ENCODE assay signal across 20 mouse cellular contexts in genomic region chr9:62154551-62154950, GRCm38 (mm10). TPM values are rescaled to one million over a fixed set of nuclear protein-coding genes. Genes with fewer than 3 reads are reported as not detected.
DNase-seq lines count a peak whose midpoint lies in the region; TF ChIP-seq lines count a peak whose summit lies in the region.
"Had no signal": no experiment of that assay in that cellular context is flagged by ENCODE, and none has a peak within 500 bp of the region (broad histone marks: within the 10 kb centered on the region; RNA-seq: fewer than 3 reads in every experiment).

No protein-coding gene starts in this region.

- no peak overlapping the region for H3K4me3 ChIP-seq in layer of hippocampus, adult 2 months
- H3K4me3 ChIP-seq: forebrain, embryonic 10.5 days; heart, embryonic 15.5 days; hindbrain, embryonic 15.5 days; liver, embryonic 13.5 days had no signal

- intact Hi-C loops in heart, postnatal 10 days (cut with DNase I) = no loop called here

- TF ChIP-seq CTCF in layer of hippocampus, adult 2 months (conservative IDR thresholded peaks at IDR 0.05) = no peak

- H3K27ac ChIP-seq in layer of hippocampus, adult 2 months = no peak overlapping the region
- H3K27ac ChIP-seq: heart, embryonic 15.5 days; hindbrain, embryonic 15.5 days; liver, embryonic 13.5 days; macrophage had no signal

- DNase-seq in cerebellum, adult 11-12 months = peak; percentile 51
- no peak for DNase-seq in cerebellum, adult 9-10 months
- DNase-seq in heart, postnatal 4 days = peak; percentile 17
- DNase-seq in heart, postnatal 10 days = no peak
- DNase-seq in lung, postnatal 10 days = peak; percentile 10
- DNase-seq in lung, postnatal 36 days = no peak
- DNase-seq in cerebellum, postnatal 25 days = peak; percentile 41 to 43
- no peak for DNase-seq in layer of hippocampus, adult 2 months (ENCODE audit: low spot score in 2 of 2)
- DNase-seq: adrenal gland, adult 8-10 months; kidney, adult 9 months; kidney, postnatal 14 days; layer of hippocampus, postnatal 36 days; liver, embryonic 13.5 days; lung, adult 2 months; right cerebral cortex, postnatal 25 days; thymus, postnatal 14 days had no signal

RNA-seq across cellular contexts. Expression of gene Glce, which starts 32.1 kb away (rescaled TPM):
- total RNA-seq in heart, postnatal 4 days (2021) = 10 to 100 TPM; 11.3 to 14.4 TPM
- total RNA-seq in heart, postnatal 10 days (2021) = 10 to 100 TPM; 14.6 to 15.3 TPM
- total RNA-seq in layer of hippocampus, adult 2 months (2021) = 10 to 100 TPM; 23.9 to 27.5 TPM

Comparison
In these comparisons a context has a peak if more than half of its experiments do, and no peak if none do; other contexts are left out.
1. DNase-seq: peak in cerebellum, adult 11-12 months (single experiment), heart, postnatal 4 days (single experiment), lung, postnatal 10 days (single experiment) and cerebellum, postnatal 25 days (2 of 2); none in cerebellum, adult 9-10 months (single experiment), heart, postnatal 10 days (0 of 2), lung, postnatal 36 days (single experiment) and layer of hippocampus, adult 2 months (0 of 2).